Mouse (Mus musculus) CH12.LX (cell line): ENCODE results near the gene Gpx4. TPM values are rescaled to one million over a fixed set of nuclear protein-coding genes. Genes with fewer than 3 reads are reported as not detected.

Experiments used
- DNase-seq: peaks from one replicate; pipeline ENCODE4 v3.0.0-alpha.2; 2013; ENCODE audit errors: extremely low read depth
- H3K27ac ChIP-seq: 2 replicates; pipeline ENCODE4 v1.5.1; 2012; ENCODE audit warnings: low read depth, mild to moderate bottlenecking, control low read depth, moderate library complexity; ENCODE audit not compliant: insufficient read depth
- H3K27me3 ChIP-seq: replicated peaks from 2 replicates; pipeline ENCODE3; 2012; ENCODE audit warnings: inconsistent platforms
- H3K36me3 ChIP-seq, 2 experiments: replicated peaks in 1 of 2; 2 replicates each; pipeline versions ENCODE3 to v1.6.1; 2012; ENCODE audit warnings: inconsistent platforms in 1 of 2, low read length in 1 of 2, mild to moderate bottlenecking in 1 of 2, mixed read lengths in 1 of 2, moderate library complexity in 1 of 2; ENCODE audit not compliant: control insufficient read depth in 1 of 2, insufficient read depth in 1 of 2
- H3K4me1 ChIP-seq, 2 experiments: 2 replicates each; pipeline ENCODE4 v1.6.1; 2012; ENCODE audit warnings: inconsistent platforms in 1 of 2, moderate library complexity in 1 of 2; ENCODE audit not compliant: insufficient read depth in 2 of 2, control insufficient read depth in 1 of 2
- H3K4me2 ChIP-seq: 2 replicates; pipeline ENCODE4 v1.6.1; 2012; ENCODE audit warnings: low read depth, mild to moderate bottlenecking, control low read depth; ENCODE audit not compliant: poor library complexity, insufficient read depth, severe bottlenecking
- H3K4me3 ChIP-seq, 3 experiments: fragments of 150-350 bp in 1 of 3; sonication (generic) in 1 of 3; replicated peaks in 1 of 3; 2 replicates each; pipeline versions ENCODE3 to v1.5.1; 2011 to 2012; ENCODE audit warnings: low read depth in 2 of 3, low read length in 2 of 3, mild to moderate bottlenecking in 2 of 3, moderate library complexity in 2 of 3, control low read depth in 1 of 3, improper control_type of control experiment in 1 of 3, inconsistent platforms in 1 of 3, mixed read lengths in 1 of 3; ENCODE audit not compliant: poor library complexity in 1 of 3
- H3K79me2 ChIP-seq: replicated peaks from 2 replicates; pipeline ENCODE4 v1.6.1; 2012; ENCODE audit warnings: mild to moderate bottlenecking, moderate library complexity; ENCODE audit not compliant: control insufficient read depth, poor library complexity, insufficient read depth, severe bottlenecking; ENCODE audit errors: extremely low read depth
- H3K9ac ChIP-seq: 2 replicates; pipeline ENCODE4 v1.6.1; 2012; ENCODE audit warnings: low read depth, mild to moderate bottlenecking, control low read depth, moderate library complexity; ENCODE audit not compliant: insufficient read depth
- H3K9me3 ChIP-seq: replicated peaks from 2 replicates; pipeline ENCODE3; 2012; ENCODE audit warnings: low read length, inconsistent platforms, mixed read lengths
- BHLHE40 ChIP-seq: IDR thresholded peaks from 2 replicates; pipeline ENCODE4 v1.6.1; 2011; ENCODE audit warnings: mild to moderate bottlenecking, low read depth, low read length, improper control_type of control experiment
- HCFC1 ChIP-seq: IDR thresholded peaks from 2 replicates; pipeline ENCODE4 v1.6.1; 2012; ENCODE audit warnings: low read depth, mild to moderate bottlenecking, inconsistent platforms, low read length, improper control_type of control experiment
- IRF4 ChIP-seq: IDR thresholded peaks from 2 replicates; pipeline ENCODE4 v1.6.1; 2014; ENCODE audit warnings: low read depth, mild to moderate bottlenecking, inconsistent platforms, low read length, improper control_type of control experiment
- JUND ChIP-seq: conservative IDR thresholded peaks from 2 replicates; pipeline ENCODE4 v1.6.1; 2011; ENCODE audit warnings: low read depth, low read length, improper control_type of control experiment
- MAFK ChIP-seq: IDR thresholded peaks from 2 replicates; pipeline ENCODE4 v1.6.1; 2011; ENCODE audit warnings: low read length, improper control_type of control experiment; ENCODE audit not compliant: insufficient replicate concordance
- MEF2A ChIP-seq: IDR thresholded peaks from 2 replicates; pipeline ENCODE4 v1.6.1; 2014; ENCODE audit warnings: low read depth, mild to moderate bottlenecking, inconsistent platforms, low read length, improper control_type of control experiment, borderline replicate concordance
- NELFE ChIP-seq: IDR thresholded peaks from 2 replicates; pipeline ENCODE4 v1.6.1; 2011; ENCODE audit warnings: low read depth, low read length, improper control_type of control experiment
- NRF1 ChIP-seq: IDR thresholded peaks from 2 replicates; pipeline ENCODE4 v1.6.1; 2014; ENCODE audit warnings: low read depth, mild to moderate bottlenecking, inconsistent platforms, low read length, improper control_type of control experiment, moderate library complexity
- POLR2AphosphoS2 ChIP-seq: IDR thresholded peaks from 2 replicates; pipeline ENCODE4 v1.6.1; 2011; ENCODE audit warnings: low read depth, low read length, improper control_type of control experiment
- SMC3 ChIP-seq: IDR thresholded peaks from 2 replicates; pipeline ENCODE4 v1.6.1; 2011; ENCODE audit warnings: low read depth, low read length, improper control_type of control experiment
- TBP ChIP-seq: conservative IDR thresholded peaks from 2 replicates; pipeline ENCODE4 v1.6.1; 2011; ENCODE audit warnings: low read depth, low read length, improper control_type of control experiment
- TCF12 ChIP-seq: IDR thresholded peaks from 2 replicates; pipeline ENCODE4 v1.6.1; 2014; ENCODE audit warnings: low read depth, mild to moderate bottlenecking, inconsistent platforms, low read length, improper control_type of control experiment
- UBTF ChIP-seq: IDR thresholded peaks from 2 replicates; pipeline ENCODE4 v1.6.1; 2012; ENCODE audit warnings: low read depth, mild to moderate bottlenecking, inconsistent platforms, low read length, improper control_type of control experiment, moderate library complexity
- USF2 ChIP-seq: conservative IDR thresholded peaks from 2 replicates; pipeline ENCODE4 v1.6.1; 2011; ENCODE audit warnings: low read depth, low read length, improper control_type of control experiment
- ZC3H11A ChIP-seq: IDR thresholded peaks from 2 replicates; pipeline ENCODE4 v1.6.1; 2012; ENCODE audit warnings: low read depth, mild to moderate bottlenecking, inconsistent platforms, low read length, improper control_type of control experiment
- ZMIZ1 ChIP-seq: IDR thresholded peaks from 2 replicates; pipeline ENCODE4 v1.6.1; 2012; ENCODE audit warnings: low read depth, mild to moderate bottlenecking, inconsistent platforms, low read length, improper control_type of control experiment
- dilution Hi-C: fragments of 300-500 bp; cut with MboI; formaldehyde crosslinking; loops from 2 replicates; pipeline ENCODE4 v1.14.3; 2020; ENCODE audit warnings: low sequenced_read_pairs; ENCODE audit not compliant: extremely low pct_unique_long_range_greater_than_20kb, extremely low pct_ligation_motif_present
- in situ Hi-C: fragments of 300-500 bp; cut with MboI; formaldehyde crosslinking; loops from 3 replicates; pipeline ENCODE4 v1.14.3; 2019; ENCODE audit warnings: low sequenced_read_pairs, low pct_ligation_motif_present, low pct_unique_long_range_greater_than_20kb, mixed read lengths
- polyA plus RNA-seq: library from polyadenylated mRNA; unstranded; fragments of >175 nt; gene quantifications from 2 replicates; pipeline ENCODE4 v1.2.1, GENCODE M21; 2012; ENCODE audit warnings: low read depth; ENCODE audit not compliant: insufficient read length
- total RNA-seq, 2 experiments: library from RNA; depleted of rRNA; stranded (reverse); fragments of 300-350 nt in 1 of 2; fragments of >200 nt in 1 of 2; gene quantifications; 2 replicates each; pipeline ENCODE4 v1.2.3; 2012 to 2014

The Gpx4 gene
- total and polyA plus RNA-seq, 3 experiments, result 332 to 459 (median 386) TPM

- H3K27me3 ChIP-seq, result no peaks in the 10 kb centered on the region
- peaks cover 15% of the 10 kb centered on the region for H3K79me2 ChIP-seq
- H3K9ac ChIP-seq, result no peak overlapping the region
- H3K4me3 ChIP-seq, result no peak overlapping the region
- H3K4me1 ChIP-seq, result peaks cover 9 to 30% of the 10 kb centered on the region in 2 experiments
- no peak overlapping the region for H3K27ac ChIP-seq
- no peaks in the 10 kb centered on the region for H3K9me3 ChIP-seq
- DNase-seq, result no peak
- dilution Hi-C loops (no loop called here), in situ Hi-C loops (no loop called here)
- peaks cover 59 to 67% of the 10 kb centered on the region in 2 experiments for H3K36me3 ChIP-seq
- TF ChIP-seq ZMIZ1 (0 out of 2 replicates have a peak, but pooled peaks have one; percentile 5), JUND (no peak), NELFE (no peak), NRF1 (no peak)
- H3K4me2 ChIP-seq, result no peak overlapping the region
Observed at GRCm38 (mm10) chr10:80056506-80056905, 9.5 kb downstream of the Gpx4 start.

- Histone ChIP-seq H3K36me3 (peaks cover 64 to 74% of the 10 kb centered on the region in 2 experiments), H3K27ac (no peak overlapping the region), H3K79me2 (peaks cover 15% of the 10 kb centered on the region), H3K27me3 (no peaks in the 10 kb centered on the region), H3K4me3 (no peak overlapping the region), H3K9me3 (no peaks in the 10 kb centered on the region), H3K4me2 (no peak overlapping the region), H3K9ac (no peak overlapping the region), H3K4me1 (peaks cover 7 to 24% of the 10 kb centered on the region in 2 experiments)
- in situ Hi-C loops (no loop called here), dilution Hi-C loops (no loop called here)
- no peak for DNase-seq
- no peak for TF ChIP-seq MAFK
- TF ChIP-seq UBTF, result no peak
- TF ChIP-seq POLR2AphosphoS2, result no peak; the same call in 1 of the 2 replicates
- no peak for TF ChIP-seq TBP
Observed at GRCm38 (mm10) chr10:80056976-80057682, 10.2 kb downstream of the Gpx4 start.

GRCm38 (mm10) chr10:80057683-80058326 is 10.8 kb downstream of the Gpx4 start:
- dilution Hi-C loops (no loop called here), in situ Hi-C loops (no loop called here)
- Histone ChIP-seq H3K4me2 (no peak overlapping the region), H3K27ac (no peak overlapping the region), H3K36me3 (peaks cover 70 to 80% of the 10 kb centered on the region in 2 experiments), H3K79me2 (peaks cover 15% of the 10 kb centered on the region), H3K4me1 (peaks cover 2 to 17% of the 10 kb centered on the region in 2 experiments; a peak in 2 of 4 replicates), H3K27me3 (no peaks in the 10 kb centered on the region), H3K9me3 (no peaks in the 10 kb centered on the region), H3K4me3 (no peak overlapping the region), H3K9ac (no peak overlapping the region)
- DNase-seq, result no peak
- TF ChIP-seq ZC3H11A (no peak), USF2 (no peak), IRF4 (no peak), NELFE (no peak), SMC3 (no peak), JUND (no peak), MEF2A (no peak), HCFC1 (no peak), BHLHE40 (no peak), TCF12 (no peak)
